Mouse (Mus musculus) ES-Bruce4 (cell line): Measurements from ENCODE around the gene Cecr2. TPM values are rescaled to one million over a fixed set of nuclear protein-coding genes. Genes with fewer than 3 reads are reported as not detected.

Experiments
- H3K27ac ChIP-seq: 2 replicates; pipeline ENCODE4 v1.5.1; 2012; ENCODE audit warnings: low read length, inconsistent platforms; ENCODE audit not compliant: insufficient read depth
- H3K27me3 ChIP-seq: 2 replicates; pipeline ENCODE4 v1.6.1; 2012; ENCODE audit warnings: mild to moderate bottlenecking, low read length, inconsistent platforms; ENCODE audit not compliant: control insufficient read depth, poor library complexity, insufficient read depth, severe bottlenecking
- H3K36me3 ChIP-seq: 2 replicates; pipeline ENCODE4 v1.6.1; 2012; ENCODE audit warnings: inconsistent platforms, mild to moderate bottlenecking, low read length, moderate library complexity; ENCODE audit not compliant: control insufficient read depth, poor library complexity, insufficient read depth, severe bottlenecking
- H3K4me1 ChIP-seq: one replicate; pipeline ENCODE4 v1.8.1; 2011; ENCODE audit warnings: low read length; ENCODE audit not compliant: control insufficient read depth, insufficient read depth
- H3K4me3 ChIP-seq: 2 replicates; pipeline ENCODE4 v1.5.1; 2011; ENCODE audit warnings: low read depth, mild to moderate bottlenecking, low read length
- H3K9ac ChIP-seq: 2 replicates; pipeline ENCODE4 v1.6.1; 2012; ENCODE audit warnings: low read depth, mild to moderate bottlenecking, inconsistent platforms; ENCODE audit not compliant: poor library complexity, severe bottlenecking
- H3K9me3 ChIP-seq: replicated peaks from 2 replicates; pipeline ENCODE4 v1.6.1; 2012; ENCODE audit warnings: mild to moderate bottlenecking, low read length, inconsistent platforms; ENCODE audit not compliant: control insufficient read depth, poor library complexity, insufficient read depth, severe bottlenecking
- CTCF ChIP-seq: IDR thresholded peaks from one replicate; pipeline ENCODE4 v1.8.1; 2011; ENCODE audit warnings: low read depth, low read length
- EP300 ChIP-seq: IDR thresholded peaks from 2 replicates; pipeline ENCODE4 v1.6.1; 2011; ENCODE audit warnings: low read depth, low read length; ENCODE audit not compliant: insufficient read depth
- POLR2A ChIP-seq: IDR thresholded peaks from one replicate; pipeline ENCODE4 v1.8.1; 2011; ENCODE audit warnings: low read length; ENCODE audit not compliant: insufficient read depth
- polyA plus RNA-seq: library from polyadenylated mRNA; stranded (reverse); fragments of >200 nt; gene quantifications from 2 replicates; pipeline ENCODE4 v1.2.4, GENCODE M21; 2011; ENCODE audit warnings: low read depth; ENCODE audit not compliant: missing spikeins, insufficient read depth, insufficient read length

Gene Cecr2
- polyA plus RNA-seq: 73.8 and 77.1 TPM in 2 replicates

GRCm38 (mm10) chr6:120665816-120666760, at the start of gene Cecr2:
TSS of gene Cecr2 (plus strand) at chr6:120666369.
- Histone ChIP-seq H3K9me3 (no peaks in the 10 kb centered on the region), H3K9ac (peak within 1 kb of the TSS; percentile 99), H3K27me3 (no peaks in the 10 kb centered on the region), H3K36me3 (no peaks in the 10 kb centered on the region), H3K4me3 (peak within 1 kb of the TSS; percentile 98), H3K27ac (peak within 1 kb of the TSS; percentile 87), H3K4me1 (peaks cover 1% of the 10 kb centered on the region)
- TF ChIP-seq EP300 (no peak), POLR2A (no peak), CTCF (no peak)

- TF ChIP-seq CTCF (no peak), POLR2A (no peak), EP300 (no peak)
- Histone ChIP-seq H3K4me1 (no peaks in the 10 kb centered on the region), H3K27me3 (no peaks in the 10 kb centered on the region), H3K36me3 (no peaks in the 10 kb centered on the region), H3K9me3 (no peaks in the 10 kb centered on the region), H3K27ac (no peak overlapping the region), H3K4me3 (no peak overlapping the region), H3K9ac (no peak overlapping the region)
Measured at GRCm38 (mm10) chr6:120617586-120617985, 48.6 kb upstream of the Cecr2 start.

DNA sequence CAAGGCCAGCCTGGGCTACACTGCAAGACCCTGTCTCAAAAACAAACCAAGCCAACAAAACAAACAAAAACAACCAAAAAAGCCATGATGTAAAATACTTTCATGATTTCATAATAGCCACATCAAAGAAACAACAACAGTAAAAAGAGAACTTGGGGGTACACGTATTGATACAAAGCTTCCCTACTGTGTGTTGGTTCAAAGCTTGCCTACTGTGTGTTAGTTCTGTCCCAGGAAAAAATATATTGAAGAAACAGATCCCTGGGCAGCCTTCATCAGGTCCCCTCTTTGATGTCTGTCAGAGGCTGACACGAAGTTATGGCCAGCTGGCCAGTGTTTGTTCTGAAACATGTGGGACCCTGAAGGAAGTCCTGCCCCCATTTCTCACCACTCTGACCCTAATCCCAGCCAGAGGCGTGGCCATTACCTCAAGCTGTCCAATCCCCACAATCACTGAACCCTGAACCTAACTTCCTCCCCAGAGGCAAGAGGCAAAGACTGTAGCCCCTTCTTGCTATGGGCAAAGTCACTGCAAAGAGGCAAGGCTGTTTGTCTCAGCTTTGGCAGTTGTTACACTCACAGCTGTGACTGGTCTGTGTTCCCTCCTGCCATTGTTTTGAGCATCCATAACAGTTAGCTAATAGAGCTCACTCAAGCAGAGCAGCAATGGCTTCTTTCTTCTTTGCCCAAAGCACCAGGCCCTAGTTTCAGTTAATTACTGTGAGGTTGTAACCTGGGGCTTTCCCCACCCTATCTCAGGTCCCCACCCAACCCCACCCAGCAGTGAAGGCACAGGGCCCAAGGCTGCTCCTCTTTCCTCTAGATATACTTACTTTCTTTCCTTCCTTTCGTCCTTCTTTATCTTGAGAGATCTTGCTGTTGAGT, 47.4 kb upstream of the Cecr2 start:
- H3K9me3 ChIP-seq: no peaks in the 10 kb centered on the region
- H3K27ac ChIP-seq: no peak overlapping the region
- no peaks in the 10 kb centered on the region for H3K4me1 ChIP-seq
- H3K27me3 ChIP-seq: no peaks in the 10 kb centered on the region
- 0 out of 2 replicates have a peak, but pooled peaks have one; percentile 10 for TF ChIP-seq EP300
- no peak for TF ChIP-seq POLR2A
- TF ChIP-seq CTCF: no peak
- no peaks in the 10 kb centered on the region for H3K36me3 ChIP-seq
- H3K4me3 ChIP-seq: no peak overlapping the region
- no peak overlapping the region for H3K9ac ChIP-seq

- H3K9me3 ChIP-seq: no peaks in the 10 kb centered on the region
- H3K27ac ChIP-seq: no peak overlapping the region
- no peaks in the 10 kb centered on the region for H3K27me3 ChIP-seq
- no peaks in the 10 kb centered on the region for H3K36me3 ChIP-seq
- no peaks in the 10 kb centered on the region for H3K4me1 ChIP-seq
- H3K4me3 ChIP-seq: no peak overlapping the region
- TF ChIP-seq POLR2A (no peak), CTCF (no peak), EP300 (no peak)
- H3K9ac ChIP-seq: no peak overlapping the region
Measured at GRCm38 (mm10) chr6:120620193-120620592, 46.0 kb upstream of the Cecr2 start.

DNA sequence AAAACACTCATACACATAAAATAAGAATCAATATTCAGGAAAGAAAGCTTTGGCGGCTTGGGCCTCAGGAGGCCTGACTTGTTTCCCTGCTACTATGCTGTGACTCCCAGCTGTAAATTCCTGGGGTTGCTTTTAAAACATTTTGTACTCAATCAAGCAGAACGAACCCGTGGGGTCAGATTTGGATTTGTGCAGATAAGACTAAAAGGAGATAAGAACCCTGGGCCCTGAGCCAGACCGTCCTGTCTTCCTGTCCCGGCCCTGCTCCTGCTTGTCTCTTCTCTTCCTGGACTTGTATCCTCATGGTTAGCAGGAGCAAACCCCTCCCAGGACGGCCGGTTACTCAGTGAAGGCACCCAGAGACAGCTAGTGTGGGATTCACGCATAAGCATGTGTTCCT, 41.1 kb upstream of the Cecr2 start:
- no peaks in the 10 kb centered on the region for H3K36me3 ChIP-seq
- no peaks in the 10 kb centered on the region for H3K27me3 ChIP-seq
- TF ChIP-seq CTCF: no peak
- TF ChIP-seq EP300: no peak
- TF ChIP-seq POLR2A: no peak
- H3K27ac ChIP-seq: no peak overlapping the region
- H3K4me1 ChIP-seq: no peaks in the 10 kb centered on the region
- no peak overlapping the region for H3K4me3 ChIP-seq
- no peaks in the 10 kb centered on the region for H3K9me3 ChIP-seq
- no peak overlapping the region for H3K9ac ChIP-seq

DNA sequence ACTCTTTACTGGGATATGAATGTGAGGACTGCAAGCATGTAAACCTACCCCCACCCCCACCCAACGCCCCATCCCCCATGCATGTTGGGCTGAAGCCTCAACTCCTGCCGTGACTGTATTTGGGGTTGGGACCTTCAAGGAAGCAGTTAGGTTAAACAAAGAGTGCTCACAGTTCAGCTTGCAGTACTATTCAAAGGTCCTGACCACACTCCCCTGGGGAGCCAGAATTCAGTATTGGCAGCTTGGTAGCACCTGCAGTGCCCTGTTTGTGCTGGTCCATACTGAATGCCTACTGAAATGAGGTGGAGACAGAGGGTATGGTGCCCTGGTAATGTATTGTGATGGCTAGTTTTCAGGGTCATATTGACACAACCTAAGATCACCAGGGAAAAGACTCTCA, 39.1 kb upstream of the Cecr2 start:
- Histone ChIP-seq H3K36me3 (no peaks in the 10 kb centered on the region), H3K27me3 (no peaks in the 10 kb centered on the region), H3K27ac (no peak overlapping the region), H3K4me1 (no peaks in the 10 kb centered on the region), H3K9me3 (no peaks in the 10 kb centered on the region), H3K9ac (no peak overlapping the region), H3K4me3 (no peak overlapping the region)
- TF ChIP-seq EP300 (no peak), POLR2A (no peak), CTCF (no peak)
